In genomic region chr17:87367640-87368039, GRCm38 (mm10) we compare ENCODE assay signal across 8 mouse cellular contexts. TPM values are rescaled to one million over a fixed set of nuclear protein-coding genes. Genes with fewer than 3 reads are reported as not detected.
DNase-seq lines count a peak whose midpoint lies in the region; ATAC-seq and TF ChIP-seq lines count a peak whose summit lies in the region.

No protein-coding gene starts in this region.

- no peak overlapping the region for H3K4me3 ChIP-seq in cerebellum, adult 2 months (replicated peaks; ENCODE audit: insufficient read depth, low read depth, low read length)
- no peak overlapping the region for H3K4me3 ChIP-seq in embryonic facial prominence, embryonic 14.5 days (ENCODE audit: low read depth, low read length)

- DNase-seq in cerebellum, adult 2 months = peak; percentile 42 to 43
- DNase-seq in 3T3-L1 (ENCODE audit: low read depth, low spot score) = peak; percentile 59
- no peak for DNase-seq in embryonic facial prominence, embryonic 14.5 days (ENCODE audit: low spot score)
- peak; percentile 56 for DNase-seq in heart, postnatal 25 days (ENCODE audit: low spot score)
- DNase-seq in left cerebral cortex, postnatal 14 days (ENCODE audit: low spot score in 2 of 2) = peak; percentile 70
- peak; percentile 96 for DNase-seq in skeletal muscle tissue, adult 2 months (ENCODE audit: low read depth, low spot score)
- DNase-seq in c-Kit-positive CD71-positive TER-119-positive erythroid progenitor cells, embryonic 14.5 days (ENCODE audit: low spot score) = no peak

- intact Hi-C loops in heart, postnatal 25 days (cut with DNase I) = no loop called here
- intact Hi-C loops in left cerebral cortex, postnatal 14 days (cut with DNase I) = no loop called here

- H3K4me2 ChIP-seq in embryonic facial prominence, embryonic 14.5 days (ENCODE audit: low read depth, low read length) = no peak overlapping the region

- H3K36me3 ChIP-seq in embryonic facial prominence, embryonic 14.5 days (ENCODE audit: control insufficient read depth, insufficient read depth, low read length) = no peaks in the 10 kb centered on the region

- H3K27me3 ChIP-seq in cerebellum, adult 2 months (ENCODE audit: control insufficient read depth, insufficient read depth, low read length) = no peaks in the 10 kb centered on the region
- no peaks in the 10 kb centered on the region for H3K27me3 ChIP-seq in embryonic facial prominence, embryonic 14.5 days (replicated peaks; ENCODE audit: control insufficient read depth, insufficient read depth, low read length)

- no peak for TF ChIP-seq POLR2A in cerebellum, adult 2 months (IDR thresholded peaks at IDR 0.05; ENCODE audit: borderline replicate concordance, insufficient read depth, low read length)

- no peaks in the 10 kb centered on the region for H3K9me3 ChIP-seq in embryonic facial prominence, embryonic 14.5 days (ENCODE audit: control insufficient read depth, low read length)

- WGBS in cerebellum, adult 2 months = 45% methylated on average over 3 of the region's 3 CpGs
- 45% methylated on average over 3 of the region's 3 CpGs for WGBS in embryonic facial prominence, embryonic 14.5 days

- no peak for TF ChIP-seq CTCF in cerebellum, adult 2 months (IDR thresholded peaks at IDR 0.05; ENCODE audit: borderline replicate concordance, insufficient read depth, low read depth, low read length)

- H3K9ac ChIP-seq in embryonic facial prominence, embryonic 14.5 days (ENCODE audit: low read depth, low read length) = 0 out of 2 replicates have a peak overlapping the region, but pooled peaks have one; percentile 1

- H3K4me1 ChIP-seq in cerebellum, adult 2 months (ENCODE audit: control insufficient read depth, insufficient read depth, low read length) = peaks cover 20% of the 10 kb centered on the region
- peaks cover 31% of the 10 kb centered on the region for H3K4me1 ChIP-seq in embryonic facial prominence, embryonic 14.5 days (ENCODE audit: control insufficient read depth, insufficient read depth, low read length)

- H3K27ac ChIP-seq in cerebellum, adult 2 months (ENCODE audit: insufficient read depth, low read length) = no peak overlapping the region
- no peak overlapping the region for H3K27ac ChIP-seq in embryonic facial prominence, embryonic 14.5 days (replicated peaks; ENCODE audit: low read depth, low read length)

- no peak for ATAC-seq in cerebellum, adult (ENCODE audit: insufficient number of reproducible peaks, low FRiP score, low TSS enrichment)
- ATAC-seq in embryonic facial prominence, embryonic 14.5 days (ENCODE audit: low read depth) = 0 out of 2 replicates have a peak, but pooled peaks have one; percentile 12

RNA-seq across cellular contexts. Expression of gene Stpg4, which starts 59.9 kb away (rescaled TPM):
- polyA plus RNA-seq in cerebellum, adult 2 months (2012; rRNA removed) = not detected in 2 replicates
- not detected in 2 replicates for polyA plus RNA-seq in embryonic facial prominence, embryonic 14.5 days (2014; fragmentation: Nextera tagmentation; extraction: Ambion mirVana)
- total RNA-seq in heart, postnatal 25 days (2021) = not detected
- total RNA-seq in left cerebral cortex, postnatal 14 days (2021) = not detected

Comparison
In these comparisons a context has a peak if more than half of its experiments do, and no peak if none do; other contexts are left out.
1. DNase-seq: peak in cerebellum, adult 2 months (2 of 2), 3T3-L1 (single experiment), heart, postnatal 25 days (single experiment), left cerebral cortex, postnatal 14 days (2 of 2) and skeletal muscle tissue, adult 2 months (single experiment); none in embryonic facial prominence, embryonic 14.5 days (single experiment) and c-Kit-positive CD71-positive TER-119-positive erythroid progenitor cells, embryonic 14.5 days (single experiment).